ENCODE assay signal across 27 mouse cellular contexts in genomic region chr1:148977377-148977776, GRCm38 (mm10).
"Had no signal": no experiment of that assay in that cellular context is flagged by ENCODE, and none has a peak within 500 bp of the region (broad histone marks: within the 10 kb centered on the region; RNA-seq: fewer than 3 reads in every experiment).

No protein-coding gene starts in this region.

- H3K9me3 ChIP-seq: embryonic facial prominence, embryonic 10.5 days; embryonic facial prominence, embryonic 12.5 days; embryonic facial prominence, embryonic 13.5 days; embryonic facial prominence, embryonic 15.5 days; forebrain, embryonic 10.5 days; forebrain, embryonic 12.5 days; forebrain, embryonic 13.5 days; forebrain, embryonic 15.5 days; heart, embryonic 10.5 days had no signal

- H3K9ac ChIP-seq: embryonic facial prominence, embryonic 12.5 days; embryonic facial prominence, embryonic 13.5 days; embryonic facial prominence, embryonic 15.5 days; forebrain, embryonic 12.5 days; forebrain, embryonic 13.5 days; forebrain, embryonic 15.5 days; forebrain, postnatal 0 days had no signal

- H3K4me1 ChIP-seq: embryonic facial prominence, embryonic 10.5 days; embryonic facial prominence, embryonic 12.5 days; embryonic facial prominence, embryonic 13.5 days; embryonic facial prominence, embryonic 15.5 days; forebrain, embryonic 10.5 days; forebrain, embryonic 12.5 days; forebrain, embryonic 13.5 days; forebrain, embryonic 15.5 days; heart, embryonic 10.5 days had no signal

- H3K4me2 ChIP-seq: embryonic facial prominence, embryonic 12.5 days; embryonic facial prominence, embryonic 13.5 days; embryonic facial prominence, embryonic 15.5 days; forebrain, embryonic 12.5 days; forebrain, embryonic 13.5 days; forebrain, embryonic 15.5 days had no signal

- H3K36me3 ChIP-seq: embryonic facial prominence, embryonic 10.5 days; embryonic facial prominence, embryonic 12.5 days; embryonic facial prominence, embryonic 13.5 days; embryonic facial prominence, embryonic 15.5 days; forebrain, embryonic 10.5 days; forebrain, embryonic 12.5 days; forebrain, embryonic 15.5 days; heart, embryonic 10.5 days had no signal

- H3K4me3 ChIP-seq: embryonic facial prominence, embryonic 10.5 days; embryonic facial prominence, embryonic 12.5 days; embryonic facial prominence, embryonic 13.5 days; embryonic facial prominence, embryonic 15.5 days; erythroblast, embryonic 14.5 days; forebrain, embryonic 10.5 days; forebrain, embryonic 12.5 days; forebrain, embryonic 13.5 days; forebrain, embryonic 15.5 days; gastrocnemius, adult 2 months; heart, adult 2 months; heart, embryonic 10.5 days had no signal

- H3K27me3 ChIP-seq: embryonic facial prominence, embryonic 12.5 days; embryonic facial prominence, embryonic 13.5 days; embryonic facial prominence, embryonic 15.5 days; forebrain, embryonic 12.5 days; forebrain, embryonic 13.5 days; forebrain, embryonic 15.5 days had no signal

- H3K27ac ChIP-seq: embryonic facial prominence, embryonic 10.5 days; embryonic facial prominence, embryonic 12.5 days; embryonic facial prominence, embryonic 13.5 days; embryonic facial prominence, embryonic 15.5 days; forebrain, embryonic 10.5 days; forebrain, embryonic 12.5 days; forebrain, embryonic 13.5 days; forebrain, embryonic 15.5 days; gastrocnemius, adult 2 months; heart, adult 2 months; heart, embryonic 10.5 days had no signal

- DNase-seq: cerebellum, adult 8-10 months; cerebellum, adult 9-10 months; cerebellum, adult 9-11 months; cerebellum, postnatal 10 days; cerebellum, postnatal 14 days; cerebellum, postnatal 36 days; embryo, embryonic 11 days; forebrain, postnatal 0 days; gastrocnemius, adult 2 months; gastrocnemius, postnatal 10 days; gastrocnemius, postnatal 14 days; gastrocnemius, postnatal 25 days; gastrocnemius, postnatal 36 days; heart, adult 18-20 months; heart, adult 2 months had no signal

- ATAC-seq: forebrain, embryonic 13.5 days; forebrain, embryonic 14.5 days; forebrain, embryonic 15.5 days; forebrain, embryonic 16.5 days; forebrain, postnatal 0 days had no signal
